Mouse (Mus musculus) retina, embryonic 14.5 days (tissue): Measurements from ENCODE around the gene 2310034G01Rik.
A peak's percentile ranks its signal among the peaks of the same experiment; 100 is the strongest.

ENCODE experiments used
- DNase-seq: peaks from one replicate; pipeline ENCODE4 v3.0.0-alpha.2; 2015; ENCODE audit warnings: low spot score

The 2310034G01Rik gene

DNA sequence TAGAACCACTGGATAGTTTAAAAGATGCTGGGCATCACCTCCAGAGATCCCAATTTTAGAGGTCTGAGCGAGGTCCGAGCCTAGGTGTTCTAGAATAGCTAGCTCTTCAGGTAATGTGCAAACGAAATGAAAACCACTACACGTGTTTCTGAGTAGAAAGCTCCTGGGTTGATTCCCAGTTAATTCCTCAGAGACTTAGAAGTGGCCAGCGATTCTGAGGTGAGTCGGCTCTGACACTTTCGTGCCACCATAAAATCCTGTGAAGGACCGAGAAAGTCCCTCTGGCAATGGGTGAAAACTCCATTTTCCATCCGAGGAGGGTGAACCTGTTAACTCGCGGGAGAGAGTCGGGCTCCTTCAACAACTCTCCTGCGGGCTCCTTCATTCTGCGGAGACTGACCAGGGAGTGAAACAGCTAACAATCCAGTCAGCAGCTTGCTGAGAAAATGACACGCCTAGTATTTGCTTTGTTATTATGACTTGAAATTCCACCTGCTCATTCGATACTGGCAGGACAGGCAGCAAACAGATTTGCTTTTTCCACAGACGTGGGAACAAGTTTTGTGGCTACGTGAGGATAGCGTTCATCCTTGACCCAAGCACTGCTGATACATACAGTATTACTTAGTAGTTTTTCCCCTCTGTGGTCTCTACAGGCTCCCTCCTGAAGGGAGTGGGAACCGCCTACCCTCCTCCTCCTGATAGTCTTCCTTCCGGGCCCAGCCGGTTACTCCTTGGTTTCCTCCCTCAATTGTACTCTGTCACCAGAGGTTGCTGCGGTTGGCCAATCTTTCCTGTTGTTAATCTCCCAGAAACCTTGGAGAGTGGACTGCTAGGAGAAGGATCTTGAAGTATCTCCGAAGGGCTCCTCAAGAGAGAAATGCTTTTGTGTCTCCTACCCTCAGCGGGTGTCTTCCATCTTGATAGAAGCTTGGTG, 7.5 kb upstream of the 2310034G01Rik start:
- no peak for DNase-seq

DNA sequence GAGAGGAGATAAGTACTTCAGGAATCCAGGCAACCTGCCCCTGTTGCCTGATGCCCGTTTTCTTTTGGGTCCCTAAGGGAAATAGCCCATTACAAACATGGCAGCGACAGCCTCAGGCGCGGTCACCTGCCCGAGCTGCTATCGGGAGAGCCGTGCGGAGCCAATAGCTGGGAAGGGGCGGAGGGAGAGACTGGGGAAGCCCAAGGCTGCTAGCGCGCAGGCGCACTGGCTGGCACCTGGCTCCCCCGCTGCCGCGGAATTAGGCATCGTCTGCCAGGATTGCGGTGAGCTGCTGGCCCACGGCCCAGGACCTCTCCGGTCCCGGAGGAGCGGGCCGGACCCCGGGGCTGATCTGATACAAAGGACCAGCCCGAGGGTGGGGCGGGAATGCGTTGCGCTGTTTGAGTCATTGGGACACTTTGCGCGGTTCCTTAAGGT, 6.6 kb upstream of the 2310034G01Rik start:
- peak; percentile 89 for DNase-seq

DNA sequence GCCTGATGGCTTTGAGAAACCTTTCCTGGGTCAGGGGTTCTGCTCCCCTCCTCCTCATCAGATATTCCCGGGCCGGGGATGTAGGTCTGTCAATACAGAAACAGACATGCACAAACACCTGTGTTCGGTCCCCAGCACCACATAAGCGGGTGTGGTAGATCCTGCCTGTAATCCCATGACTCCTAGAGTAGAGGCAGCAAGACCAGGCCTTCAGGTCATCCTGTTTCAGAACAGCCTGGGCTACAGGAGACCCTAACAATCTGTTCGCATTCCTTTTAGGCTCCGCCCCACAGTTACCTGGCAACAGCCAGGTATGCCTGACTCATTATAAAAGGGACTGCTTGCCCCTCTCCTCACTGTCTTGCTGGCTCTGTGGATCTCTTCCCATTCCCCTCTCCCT, 552 bp downstream of the 2310034G01Rik start:
- DNase-seq, result no peak

DNA sequence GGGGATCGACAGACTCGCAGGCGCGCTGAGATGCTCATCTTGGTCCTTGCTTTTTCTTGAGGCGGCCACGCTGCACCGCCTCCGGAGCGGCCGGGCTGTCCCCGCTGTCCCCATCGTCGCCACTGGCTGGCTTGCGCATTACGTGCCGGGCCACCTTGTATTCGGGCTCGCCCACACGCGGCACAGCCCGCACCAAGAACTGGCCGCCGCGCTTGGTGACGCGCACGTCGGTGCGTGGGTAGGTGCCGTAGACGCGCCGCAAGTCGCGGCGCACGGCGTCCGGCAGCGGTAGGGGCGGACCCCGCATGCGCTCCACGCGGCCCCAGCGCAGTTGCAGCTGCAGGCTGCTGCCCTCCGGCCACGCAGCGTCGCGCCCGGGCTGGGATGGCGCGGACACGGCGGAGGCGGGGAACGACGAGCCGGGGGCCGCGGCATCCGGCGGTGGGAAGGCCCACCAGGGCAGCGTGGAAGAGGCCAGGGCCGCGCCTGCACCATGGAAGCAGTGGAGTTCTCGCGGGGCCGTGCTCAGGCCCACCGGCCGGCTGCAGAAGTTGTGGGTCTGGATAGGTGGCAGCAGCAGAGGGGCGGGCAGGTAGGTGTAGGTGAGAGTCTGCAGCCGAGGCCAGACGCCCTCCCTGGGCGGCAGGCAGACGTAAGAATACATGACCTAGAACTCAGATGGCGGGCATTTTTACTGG, 1.2 kb downstream of the 2310034G01Rik start:
- peak; percentile 80 for DNase-seq

DNA sequence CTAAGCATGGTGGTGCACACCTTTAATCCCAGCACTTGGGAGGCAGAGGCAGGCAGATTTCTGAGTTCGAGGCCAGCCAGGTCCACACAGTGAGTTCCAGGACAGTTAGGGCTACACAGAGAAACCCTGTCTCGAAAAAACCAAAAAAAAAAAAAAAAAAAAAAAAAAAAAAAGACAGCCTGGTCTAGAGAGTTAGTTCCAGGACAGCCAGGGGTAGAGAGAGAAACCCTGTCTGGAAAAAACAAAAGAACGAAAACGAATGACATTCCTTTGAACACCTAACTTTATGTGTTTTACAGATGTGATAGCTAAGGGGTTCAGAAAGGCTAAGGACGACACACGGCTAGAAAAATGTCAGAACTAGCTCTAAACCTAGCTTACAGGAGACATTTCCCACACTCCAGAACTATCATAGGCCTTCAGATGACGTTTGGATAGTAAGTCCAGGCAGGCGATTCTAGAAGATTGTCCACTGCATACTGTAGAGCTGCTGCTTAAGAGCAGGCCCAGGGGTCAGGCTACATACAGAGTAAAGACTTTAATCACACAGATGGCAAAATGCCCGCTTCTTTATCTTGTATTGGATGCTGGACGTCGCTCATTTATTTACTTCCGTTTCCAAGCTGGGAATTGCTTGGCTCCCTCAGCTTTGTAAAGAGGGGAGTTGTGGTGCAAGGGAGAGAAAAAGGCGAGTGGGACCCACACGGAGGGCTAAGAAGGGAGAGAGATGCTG, 2.0 kb downstream of the 2310034G01Rik start:
- no peak for DNase-seq

DNA sequence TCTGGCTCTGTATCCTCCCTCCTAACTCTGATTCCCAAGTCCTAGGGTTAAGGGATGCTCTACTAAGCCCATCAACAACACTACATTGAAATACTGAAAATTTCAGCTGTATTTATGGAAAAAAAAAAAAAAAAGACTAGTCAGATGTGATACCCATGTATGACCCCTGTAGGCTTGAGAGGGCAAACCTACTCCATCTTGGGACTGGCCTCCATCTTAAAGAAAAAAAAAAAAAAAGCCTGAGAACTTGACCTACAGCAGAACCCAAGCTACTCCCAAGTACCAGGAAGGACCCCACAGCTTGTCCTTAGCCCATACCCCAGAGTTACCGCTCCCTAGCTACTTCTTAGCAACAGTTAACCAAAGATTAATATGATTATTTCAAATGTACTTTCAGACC, 3.0 kb downstream of the 2310034G01Rik start:
- DNase-seq, result no peak

DNA sequence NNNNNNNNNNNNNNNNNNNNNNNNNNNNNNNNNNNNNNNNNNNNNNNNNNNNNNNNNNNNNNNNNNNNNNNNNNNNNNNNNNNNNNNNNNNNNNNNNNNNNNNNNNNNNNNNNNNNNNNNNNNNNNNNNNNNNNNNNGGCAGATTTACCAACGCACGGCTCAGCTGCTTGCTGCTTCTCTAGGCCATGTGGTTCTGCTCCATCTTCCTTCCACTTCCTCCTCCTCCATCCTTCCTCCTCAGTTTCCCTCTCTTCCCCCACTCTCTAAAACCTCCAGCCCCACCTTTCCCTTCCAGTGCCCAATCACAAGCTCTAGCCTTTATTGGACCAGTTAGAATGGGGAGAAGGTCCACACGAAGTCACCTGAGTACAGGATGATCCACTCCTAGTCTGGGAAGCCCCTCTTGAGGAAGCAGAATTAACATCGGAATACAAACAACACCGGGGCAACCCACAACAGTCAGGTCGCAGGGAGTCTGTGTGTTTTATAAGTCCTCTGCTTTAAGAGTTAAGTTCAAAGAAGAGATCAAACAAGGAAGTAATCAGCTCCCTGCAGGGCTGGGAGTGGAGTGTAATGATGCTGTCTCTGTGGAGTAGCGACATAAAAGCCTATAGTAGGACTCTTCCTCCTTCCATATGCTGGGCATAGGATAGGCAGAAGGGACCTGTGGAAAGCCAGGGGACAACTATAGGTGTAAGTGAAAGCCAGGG, 5.2 kb downstream of the 2310034G01Rik start:
- no peak for DNase-seq

DNA sequence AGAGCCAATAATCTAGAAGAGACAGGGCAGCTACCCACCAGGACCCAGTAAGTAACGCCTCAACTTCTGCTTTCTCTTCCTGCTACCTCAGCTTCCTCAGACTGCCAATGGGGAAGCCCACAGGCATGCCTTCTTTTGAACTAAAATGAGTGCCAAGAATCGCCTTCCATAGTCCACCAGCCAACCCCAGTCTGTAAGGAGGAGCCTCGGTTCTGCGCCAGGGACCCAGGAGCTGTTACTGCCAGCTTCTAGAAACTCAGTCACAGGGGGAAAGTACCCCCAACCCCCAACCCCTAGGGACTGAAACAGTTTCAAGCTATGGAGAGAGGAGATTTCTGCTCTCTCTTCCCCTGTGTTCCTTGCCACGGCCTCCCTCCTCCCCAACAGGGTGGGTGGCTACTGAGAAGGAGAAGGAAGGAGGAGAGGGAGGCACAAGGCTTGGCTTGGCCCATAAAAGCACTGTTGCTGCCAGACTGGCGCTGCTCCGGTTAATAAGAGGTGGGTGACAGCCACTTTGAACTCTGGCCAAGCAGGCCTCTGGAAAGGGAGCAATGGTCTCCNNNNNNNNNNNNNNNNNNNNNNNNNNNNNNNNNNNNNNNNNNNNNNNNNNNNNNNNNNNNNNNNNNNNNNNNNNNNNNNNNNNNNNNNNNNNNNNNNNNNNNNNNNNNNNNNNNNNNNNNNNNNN, 10.7 kb downstream of the 2310034G01Rik start:
- no peak for DNase-seq

DNA sequence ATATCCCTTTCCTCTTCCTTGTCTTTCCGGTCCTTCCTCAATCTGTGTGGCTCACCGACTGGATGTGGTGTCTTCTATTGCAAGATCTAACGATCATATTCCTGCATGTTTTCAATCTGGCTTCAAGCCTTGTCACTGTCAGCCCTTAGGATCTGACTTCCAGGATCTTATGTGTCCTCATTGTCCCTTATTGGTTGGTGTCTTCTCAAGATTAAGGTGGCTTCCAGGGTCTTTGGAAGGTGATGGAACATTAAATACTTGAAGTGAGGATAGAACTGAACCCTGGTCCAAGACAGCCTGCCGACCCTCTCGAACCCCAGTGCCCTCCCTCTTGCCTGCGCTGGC, 11.2 kb downstream of the 2310034G01Rik start:
- DNase-seq, result no peak

DNA sequence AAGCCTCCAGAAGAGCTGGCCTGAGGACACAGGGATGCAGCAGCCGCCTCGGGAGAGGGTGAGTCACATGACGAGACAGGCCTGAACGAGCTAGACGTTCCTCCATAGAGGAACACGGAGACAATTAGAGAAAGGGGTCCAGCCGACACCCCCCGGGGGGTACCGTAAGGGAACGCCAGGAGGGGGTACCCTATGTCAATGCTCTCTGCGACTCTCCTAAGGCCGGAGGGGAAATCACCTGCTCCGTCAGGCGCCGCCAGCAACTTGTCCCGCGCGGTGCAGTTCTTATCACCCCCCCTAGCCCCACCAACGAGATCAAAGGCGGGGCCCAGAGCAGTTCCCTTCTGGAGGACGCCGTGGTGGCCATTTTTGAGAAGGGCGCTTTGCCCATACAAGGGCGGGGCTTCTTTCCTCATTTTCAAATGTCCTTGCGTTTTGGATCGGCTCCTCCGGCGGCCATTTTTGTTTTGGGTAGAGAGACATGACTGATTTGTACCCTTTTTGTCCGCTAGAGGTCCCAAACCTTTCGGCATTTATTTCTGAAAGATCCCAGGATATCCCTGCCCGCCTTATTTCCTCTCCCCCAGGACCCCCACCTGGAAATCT, 11.7 kb downstream of the 2310034G01Rik start, which contains the start of gene Cuedc2:
Gene Cuedc2, minus strand, starts transcription at position 372 of the 606 bp plus-strand sequence.
- DNase-seq, result peak; percentile 97

DNA sequence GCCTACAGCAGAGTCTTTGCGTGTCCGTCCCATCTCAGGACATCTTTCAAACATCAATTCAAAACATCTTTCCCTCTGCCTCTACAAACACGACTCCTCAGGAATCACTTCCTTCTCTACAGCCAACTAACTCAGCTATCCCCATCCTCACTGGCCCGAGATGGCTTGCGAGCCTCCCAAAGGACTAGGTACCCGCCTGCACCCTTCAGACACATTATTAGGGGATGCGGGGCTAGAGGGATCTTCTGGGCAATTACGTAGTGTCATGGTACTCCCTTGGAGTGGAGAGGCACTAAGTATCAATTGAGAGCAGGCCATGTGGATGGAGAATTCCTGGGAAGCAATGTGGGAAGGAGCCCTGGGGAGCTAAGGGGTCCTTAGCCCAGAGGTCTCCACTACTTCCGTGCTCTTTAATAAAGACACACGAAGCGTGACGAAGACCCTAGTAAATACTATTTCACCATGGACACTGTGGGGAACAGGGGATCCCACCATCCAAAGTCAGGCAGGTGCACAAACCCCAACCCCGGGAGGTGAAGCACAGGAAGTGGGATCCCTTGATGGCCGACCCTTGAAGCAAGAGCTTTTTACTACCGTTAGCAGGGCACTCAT, 12.3 kb downstream of the 2310034G01Rik start:
- no peak for DNase-seq

DNA sequence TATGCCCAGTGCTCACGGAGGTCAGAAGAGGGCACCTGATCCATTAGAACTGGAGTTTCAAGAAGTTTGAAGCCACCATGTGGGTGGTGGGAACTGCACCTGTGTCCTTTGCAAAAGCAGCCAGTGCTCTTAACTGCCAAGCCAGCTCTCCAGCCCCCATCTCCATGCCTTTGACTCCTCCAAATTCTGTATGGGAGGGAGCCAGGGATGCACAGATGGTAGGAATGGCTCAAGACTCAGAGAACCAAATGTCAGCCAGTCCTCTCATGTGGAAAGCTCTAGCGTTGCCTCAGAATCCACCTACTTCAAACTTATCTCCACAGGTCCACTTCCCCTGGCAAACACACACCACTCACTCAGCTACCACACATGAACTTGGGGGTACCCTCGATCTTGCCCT, 16.2 kb downstream of the 2310034G01Rik start:
- no peak for DNase-seq

DNA sequence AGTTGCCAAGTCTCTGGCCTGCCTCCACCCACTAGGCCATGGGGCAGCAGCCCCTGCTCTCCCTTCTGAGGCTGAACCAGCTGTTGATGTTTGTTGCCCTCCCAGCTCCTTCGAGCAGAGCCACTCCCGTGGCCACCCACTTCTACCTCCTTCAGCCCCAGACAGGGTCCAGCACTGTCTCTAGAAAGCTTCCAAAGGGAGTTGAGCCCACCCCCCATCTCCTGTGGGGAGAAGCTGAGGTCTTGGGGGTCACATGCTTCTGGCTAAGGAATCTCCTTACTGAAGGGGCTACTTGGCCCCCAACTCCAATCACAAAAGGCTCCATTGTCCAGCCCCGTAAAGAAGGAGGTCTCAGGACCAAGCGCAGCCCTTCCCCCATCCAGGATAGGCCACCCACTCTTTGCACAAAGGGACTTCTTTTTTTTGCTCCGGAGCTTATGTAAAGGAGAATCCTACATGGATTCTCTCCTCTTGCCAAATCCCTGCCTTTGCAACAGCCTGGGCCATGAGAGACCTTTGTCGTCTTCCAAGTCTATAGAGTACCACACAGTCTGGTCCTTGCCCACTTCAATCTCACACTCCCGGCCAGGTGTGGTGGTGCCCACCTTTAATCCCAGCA, 17.3 kb downstream of the 2310034G01Rik start:
- DNase-seq, result no peak

DNA sequence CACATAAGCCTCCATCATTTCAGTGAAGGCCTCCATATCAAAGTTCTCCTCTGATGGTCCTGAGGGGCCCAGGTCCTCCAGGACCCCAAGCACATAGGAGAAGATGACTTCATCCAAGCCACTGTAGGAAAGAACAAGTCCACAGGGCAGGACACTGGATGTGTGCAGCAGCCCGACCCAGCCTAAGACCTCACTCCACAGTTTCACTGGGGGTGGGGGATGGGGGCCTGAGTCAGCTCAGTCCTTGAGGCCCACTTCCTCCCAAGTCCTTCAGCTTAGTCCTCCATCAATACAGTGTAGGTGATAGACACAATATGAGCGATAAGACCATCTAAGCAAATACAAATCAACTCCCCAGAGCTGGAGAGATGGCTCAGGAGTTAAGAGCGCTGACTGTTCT, 18.2 kb downstream of the 2310034G01Rik start:
- DNase-seq, result no peak

DNA sequence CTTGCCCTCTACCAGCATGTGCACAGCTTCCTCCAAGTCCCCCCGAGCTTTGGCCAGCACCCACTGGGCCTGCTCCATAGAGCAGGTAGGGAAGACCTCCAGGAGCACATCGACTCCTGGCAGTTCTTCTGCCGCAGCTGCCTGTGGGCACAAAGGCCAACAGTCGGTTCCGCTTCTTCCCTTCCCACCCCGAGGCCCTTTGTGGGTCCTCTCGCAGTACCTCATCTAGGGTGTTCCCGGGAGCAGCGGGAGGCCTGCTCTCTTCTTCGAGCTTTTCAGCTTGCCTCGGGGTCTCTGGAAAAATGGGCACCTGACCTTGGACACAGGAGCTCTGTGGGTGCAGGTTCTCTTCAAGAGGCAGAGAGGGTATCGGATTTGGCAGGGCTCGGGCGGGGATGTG, 18.8 kb downstream of the 2310034G01Rik start:
- DNase-seq, result no peak

DNA sequence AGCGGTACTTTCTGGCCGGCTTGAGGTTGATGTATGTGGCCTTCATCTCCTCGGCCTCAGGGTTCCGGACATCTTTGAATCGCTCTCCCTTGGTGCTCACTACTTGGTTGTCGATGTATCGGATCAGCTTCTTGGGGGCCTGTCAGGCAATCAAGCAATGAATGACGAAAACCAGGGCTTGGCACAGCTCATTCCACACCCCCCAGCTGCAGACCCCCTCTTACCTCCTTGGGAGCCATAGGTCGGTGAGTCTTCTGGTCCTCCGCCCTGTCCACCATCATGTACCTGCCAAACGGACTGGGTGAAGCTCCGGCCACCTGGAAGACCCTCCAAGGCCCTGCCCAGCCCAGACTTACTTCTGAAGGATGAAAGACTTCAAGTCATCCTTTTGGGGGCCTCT, 19.4 kb downstream of the 2310034G01Rik start:
- no peak for DNase-seq

DNA sequence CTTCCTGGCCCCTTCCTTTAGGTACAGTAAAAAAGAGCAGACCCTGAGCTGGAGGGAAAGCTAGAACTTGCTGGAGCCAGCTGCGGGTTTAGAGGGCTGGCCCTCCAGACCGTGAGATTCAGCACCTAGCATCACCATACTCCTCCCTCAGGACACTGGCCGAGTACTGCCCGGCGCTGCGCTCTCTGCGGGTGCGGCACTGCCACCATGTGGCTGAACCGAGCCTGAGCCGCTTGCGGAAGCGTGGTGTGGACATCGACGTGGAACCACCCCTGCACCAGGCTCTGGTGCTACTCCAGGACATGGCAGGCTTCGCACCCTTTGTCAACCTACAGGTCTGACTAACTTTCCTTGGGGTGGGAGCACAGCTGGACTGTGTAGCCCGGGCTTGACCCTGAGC, 20.2 kb downstream of the 2310034G01Rik start:
- DNase-seq, result peak; percentile 86

DNA sequence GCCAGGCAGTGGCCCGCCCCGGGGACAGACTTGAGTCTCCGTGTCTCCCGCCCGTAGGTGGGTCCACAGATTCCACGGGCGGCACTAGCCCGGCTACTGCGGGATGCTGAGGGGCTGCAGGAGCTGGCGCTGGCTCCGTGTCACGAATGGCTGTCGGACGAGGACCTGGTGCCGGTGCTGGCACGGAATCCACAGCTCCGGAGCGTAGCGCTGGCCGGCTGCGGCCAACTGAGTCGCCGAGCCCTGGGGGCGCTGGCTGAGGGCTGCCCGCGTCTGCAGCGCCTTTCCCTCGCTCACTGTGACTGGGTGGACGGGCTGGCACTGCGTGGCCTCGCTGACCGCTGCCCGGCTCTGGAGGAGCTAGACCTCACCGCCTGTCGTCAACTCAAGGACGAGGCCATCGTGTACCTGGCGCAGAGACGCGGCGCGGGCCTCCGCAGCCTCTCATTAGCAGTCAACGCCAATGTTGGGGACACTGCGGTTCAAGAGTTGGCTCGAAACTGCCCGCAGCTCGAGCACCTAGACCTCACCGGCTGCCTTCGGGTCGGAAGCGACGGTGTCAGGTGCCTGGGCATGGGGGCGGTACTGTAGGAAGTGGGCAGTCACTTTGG, 21.0 kb downstream of the 2310034G01Rik start:
- DNase-seq, result no peak
